Mouse (Mus musculus): ENCODE measurements around the gene Rfxap. TPM values are rescaled to one million over a fixed set of nuclear protein-coding genes. Genes with fewer than 3 reads are reported as not detected.
A peak's percentile ranks its signal among the peaks of the same experiment; 100 is the strongest.

Rfxap gene
- polyA plus RNA-seq (2014; fragmentation: Nextera tagmentation; extraction: Ambion mirVana): 44.4 and 49.5 TPM in 2 replicates

DNA sequence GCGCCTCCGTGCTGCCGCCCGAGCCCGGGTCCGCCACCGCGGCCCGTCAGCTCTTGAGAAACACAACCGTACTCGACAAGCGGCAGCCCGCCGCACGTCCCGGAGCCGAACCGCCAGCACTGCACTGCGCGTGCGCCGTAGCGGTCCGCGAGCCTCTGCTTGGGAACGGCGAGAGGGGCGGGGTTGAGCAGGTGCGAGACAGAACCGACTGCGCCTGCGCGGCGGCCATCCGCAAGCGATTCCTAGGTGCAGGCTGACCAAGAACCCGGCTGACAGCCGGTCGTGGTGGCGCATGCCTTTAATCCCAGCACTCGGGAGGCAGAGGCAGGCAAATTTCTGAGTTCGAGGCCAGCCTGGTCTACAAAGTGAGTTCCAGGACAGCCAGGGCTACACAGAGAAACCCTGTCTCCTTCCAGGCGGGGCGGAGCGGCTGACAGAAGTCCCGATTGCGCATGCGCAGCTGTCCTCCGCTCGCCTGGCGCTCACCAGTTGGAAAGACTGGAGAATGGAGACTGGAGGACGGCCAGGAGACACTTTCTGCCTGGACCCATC lies at the start of gene Rfxap:
Rfxap (minus strand) TSS at position 126 of the 552 bp plus-strand sequence.
- DNase-seq (ENCODE audit: low spot score, missing footprints): peak; percentile 100
- Histone ChIP-seq H3K4me3 (ENCODE audit: low read depth, low read length) (peak within 1 kb of the TSS; percentile 86), H3K4me2 (peak within 1 kb of the TSS; percentile 98), H3K36me3 (ENCODE audit: control insufficient read depth, insufficient read depth, low read length) (peaks cover 9% of the 10 kb centered on the region), H3K9ac (ENCODE audit: low read length) (peak within 1 kb of the TSS; percentile 92), H3K9me3 (ENCODE audit: control insufficient read depth, low read length) (no peaks in the 10 kb centered on the region), H3K4me1 (ENCODE audit: control insufficient read depth, insufficient read depth, low read length) (peaks cover 16% of the 10 kb centered on the region), H3K27me3 (ENCODE audit: control insufficient read depth, insufficient read depth, low read length) (no peaks in the 10 kb centered on the region; the same call in 1 of the 2 replicates), H3K27ac (ENCODE audit: low read depth, low read length) (peak within 1 kb of the TSS; percentile 82)
- peak; percentile 93 for ATAC-seq (ENCODE audit: low FRiP score)
- under 1% methylated on average over 52 of the region's 52 CpGs for WGBS

DNA sequence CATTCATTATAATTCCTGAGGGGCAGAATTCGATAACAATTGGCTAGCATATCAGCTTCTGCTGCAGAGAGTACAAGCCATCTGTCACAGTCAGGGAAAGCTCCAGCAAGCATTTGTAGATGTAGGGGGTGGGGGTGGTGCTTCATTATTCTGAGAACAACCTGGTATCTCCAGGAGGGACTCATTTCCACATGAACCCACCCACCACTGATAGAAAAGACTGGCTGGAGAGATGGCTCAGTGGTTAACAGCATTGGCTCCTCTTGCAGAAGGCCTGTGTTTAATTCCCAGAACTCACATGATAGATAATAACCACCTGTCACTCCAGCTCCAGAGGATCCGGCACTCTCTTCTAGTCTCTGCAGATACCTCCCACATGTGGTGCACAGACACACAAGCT lies 27.8 kb upstream of the Rfxap start:
- H3K27me3 ChIP-seq (ENCODE audit: control insufficient read depth, insufficient read depth, low read length): no peaks in the 10 kb centered on the region

DNA sequence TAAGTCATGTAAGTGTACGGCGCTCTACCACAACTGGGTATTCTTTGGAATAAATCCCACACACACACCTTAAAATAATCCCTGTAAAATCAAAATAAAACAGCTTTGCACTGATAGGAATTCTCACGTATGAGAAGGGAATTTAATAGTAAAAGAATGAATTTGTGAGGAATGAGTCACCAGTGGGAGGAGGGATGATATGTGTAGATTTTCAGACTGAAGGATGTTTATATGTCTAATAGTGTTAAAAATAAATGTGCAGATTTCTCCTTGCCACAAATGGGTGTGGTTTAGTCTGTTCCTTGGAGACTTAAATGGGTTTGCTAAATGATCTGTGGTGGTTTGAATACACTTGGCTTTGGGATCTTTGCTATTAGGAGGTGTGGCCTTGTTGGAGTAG lies 24.9 kb upstream of the Rfxap start:
- Histone ChIP-seq H3K9me3 (ENCODE audit: control insufficient read depth, low read length) (no peaks in the 10 kb centered on the region), H3K27me3 (ENCODE audit: control insufficient read depth, insufficient read depth, low read length) (no peaks in the 10 kb centered on the region), H3K4me2 (no peak overlapping the region), H3K27ac (ENCODE audit: low read depth, low read length) (no peak overlapping the region), H3K36me3 (ENCODE audit: control insufficient read depth, insufficient read depth, low read length) (no peaks in the 10 kb centered on the region), H3K9ac (ENCODE audit: low read length) (no peak overlapping the region), H3K4me3 (ENCODE audit: low read depth, low read length) (no peak overlapping the region), H3K4me1 (ENCODE audit: control insufficient read depth, insufficient read depth, low read length) (no peaks in the 10 kb centered on the region)
- ATAC-seq (ENCODE audit: low FRiP score) (no peak), DNase-seq (ENCODE audit: low spot score, missing footprints) (no peak)
- 88% methylated on average over 3 of the region's 3 CpGs for WGBS

More for the DNA sequence above, 27.8 kb upstream of the Rfxap start:
- Histone ChIP-seq H3K4me2 (no peak overlapping the region), H3K36me3 (ENCODE audit: control insufficient read depth, insufficient read depth, low read length) (no peaks in the 10 kb centered on the region), H3K9ac (ENCODE audit: low read length) (no peak overlapping the region), H3K4me3 (ENCODE audit: low read depth, low read length) (no peak overlapping the region), H3K4me1 (ENCODE audit: control insufficient read depth, insufficient read depth, low read length) (no peaks in the 10 kb centered on the region), H3K27ac (ENCODE audit: low read depth, low read length) (no peak overlapping the region), H3K9me3 (ENCODE audit: control insufficient read depth, low read length) (no peaks in the 10 kb centered on the region)
- DNase-seq (ENCODE audit: low spot score, missing footprints) (no peak), ATAC-seq (ENCODE audit: low FRiP score) (no peak)
- 78% methylated on average over 2 of the region's 2 CpGs for WGBS

DNA sequence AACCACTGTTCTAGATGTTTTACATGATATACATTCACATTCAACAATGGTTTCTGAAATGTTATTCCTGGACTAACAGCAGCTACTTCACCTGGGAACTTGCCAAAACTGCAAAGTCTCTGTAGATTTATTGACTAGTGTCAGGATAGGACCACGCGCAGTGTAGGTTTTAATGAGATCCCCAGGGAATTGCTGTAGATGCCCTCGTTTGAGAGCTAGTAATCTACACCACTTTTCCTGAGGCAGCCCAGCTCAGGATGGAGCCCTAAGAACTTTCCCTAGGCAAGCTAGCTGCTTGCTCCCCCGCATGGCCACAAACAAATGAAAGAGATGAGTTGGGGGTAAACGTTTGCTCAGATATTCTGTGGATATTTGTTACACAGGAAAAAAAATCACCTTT lies 14.9 kb upstream of the Rfxap start:
- 76% methylated on average over 5 of the region's 5 CpGs for WGBS
- no peak overlapping the region for H3K4me3 ChIP-seq (ENCODE audit: low read depth, low read length)
- no peaks in the 10 kb centered on the region for H3K27me3 ChIP-seq (ENCODE audit: control insufficient read depth, insufficient read depth, low read length)
- no peak overlapping the region for H3K9ac ChIP-seq (ENCODE audit: low read length)
- no peak overlapping the region for H3K4me2 ChIP-seq
- no peaks in the 10 kb centered on the region for H3K4me1 ChIP-seq (ENCODE audit: control insufficient read depth, insufficient read depth, low read length)
- no peaks in the 10 kb centered on the region for H3K9me3 ChIP-seq (ENCODE audit: control insufficient read depth, low read length)
- DNase-seq (ENCODE audit: low spot score, missing footprints): no peak
- ATAC-seq (ENCODE audit: low FRiP score): no peak
- no peaks in the 10 kb centered on the region for H3K36me3 ChIP-seq (ENCODE audit: control insufficient read depth, insufficient read depth, low read length)
- H3K27ac ChIP-seq (ENCODE audit: low read depth, low read length): no peak overlapping the region

DNA sequence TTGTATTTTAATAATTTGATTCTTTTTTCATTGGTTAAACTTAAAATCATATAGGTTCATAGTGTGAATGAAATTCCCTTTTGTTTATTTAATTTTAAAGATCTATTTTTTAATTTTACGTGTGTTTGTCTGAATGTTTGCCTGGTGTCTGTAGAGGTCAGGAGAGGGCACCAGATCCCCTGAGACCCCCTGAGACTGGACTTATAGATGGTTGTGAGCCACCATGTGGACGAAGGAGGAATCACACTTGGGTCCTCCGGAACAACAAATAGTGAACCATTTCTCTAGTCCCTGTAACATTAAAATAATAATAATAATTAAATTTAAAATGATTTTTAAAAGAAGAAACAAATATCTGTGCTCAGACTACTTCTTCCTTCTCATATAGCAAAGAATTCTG lies 7.7 kb upstream of the Rfxap start:
- H3K9ac ChIP-seq (ENCODE audit: low read length): no peak overlapping the region
- H3K9me3 ChIP-seq (ENCODE audit: control insufficient read depth, low read length): no peaks in the 10 kb centered on the region
- WGBS: 34% methylated on average over 3 of the region's 3 CpGs
- H3K4me1 ChIP-seq (ENCODE audit: control insufficient read depth, insufficient read depth, low read length): no peaks in the 10 kb centered on the region
- no peaks in the 10 kb centered on the region for H3K27me3 ChIP-seq (ENCODE audit: control insufficient read depth, insufficient read depth, low read length)
- H3K36me3 ChIP-seq (ENCODE audit: control insufficient read depth, insufficient read depth, low read length): no peaks in the 10 kb centered on the region
- H3K27ac ChIP-seq (ENCODE audit: low read depth, low read length): no peak overlapping the region
- ATAC-seq (ENCODE audit: low FRiP score) (peak; percentile 62; the same call in 1 of the 2 replicates), DNase-seq (ENCODE audit: low spot score, missing footprints) (peak; percentile 96)
- H3K4me3 ChIP-seq (ENCODE audit: low read depth, low read length): no peak overlapping the region
- no peak overlapping the region for H3K4me2 ChIP-seq

DNA sequence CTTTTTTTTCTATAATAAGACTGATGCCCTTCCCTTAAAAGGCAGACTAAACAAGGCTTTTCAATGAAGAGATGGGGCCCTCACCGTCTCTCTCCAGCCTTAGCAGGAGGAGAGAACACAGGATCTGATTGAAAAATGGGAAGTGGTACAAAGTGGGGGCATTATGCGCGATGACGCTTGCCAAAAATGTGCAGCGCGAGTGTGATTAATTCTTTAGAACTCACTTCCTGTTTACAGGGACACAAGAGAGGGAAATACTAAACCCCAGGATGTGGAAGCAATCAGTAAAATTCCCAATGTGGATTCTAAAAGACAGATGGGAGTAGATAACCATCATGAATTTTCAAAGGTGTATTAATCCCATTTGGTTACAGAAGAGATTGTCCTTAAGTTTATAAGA lies 7.0 kb upstream of the Rfxap start:
- no peaks in the 10 kb centered on the region for H3K27me3 ChIP-seq (ENCODE audit: control insufficient read depth, insufficient read depth, low read length)

DNA sequence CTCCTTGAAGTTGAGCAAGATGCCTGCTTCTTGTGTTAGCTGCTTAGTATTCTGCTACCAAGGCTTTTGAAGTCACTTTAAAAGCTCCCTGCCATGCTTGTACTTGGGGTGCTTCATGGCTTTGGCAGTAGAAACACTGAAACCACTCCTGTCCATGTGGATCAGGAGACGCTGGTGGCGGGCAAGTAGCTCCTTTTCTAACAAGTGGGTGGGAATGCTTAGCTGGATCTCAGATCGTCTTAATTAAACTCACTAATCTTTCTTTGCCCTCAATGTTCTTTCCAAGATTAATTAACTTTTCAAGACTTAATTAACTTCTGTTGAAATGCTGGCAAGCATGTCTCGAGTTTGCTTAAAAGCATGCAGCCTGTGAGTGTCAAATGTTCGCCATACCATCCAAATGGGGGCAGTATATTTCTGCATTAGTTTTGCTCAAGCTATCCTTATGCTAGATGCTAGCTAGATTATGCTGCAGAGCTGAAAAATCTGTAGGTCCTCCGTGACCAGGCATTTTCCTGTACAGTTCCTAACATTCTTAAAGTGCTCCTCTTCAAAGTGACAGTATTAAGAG lies 5.9 kb upstream of the Rfxap start:
- Histone ChIP-seq H3K4me1 (ENCODE audit: control insufficient read depth, insufficient read depth, low read length) (no peaks in the 10 kb centered on the region), H3K27ac (ENCODE audit: low read depth, low read length) (no peak overlapping the region), H3K27me3 (ENCODE audit: control insufficient read depth, insufficient read depth, low read length) (no peaks in the 10 kb centered on the region; the same call in 1 of the 2 replicates), H3K4me3 (ENCODE audit: low read depth, low read length) (no peak overlapping the region), H3K36me3 (ENCODE audit: control insufficient read depth, insufficient read depth, low read length) (no peaks in the 10 kb centered on the region), H3K9ac (ENCODE audit: low read length) (no peak overlapping the region), H3K9me3 (ENCODE audit: control insufficient read depth, low read length) (no peaks in the 10 kb centered on the region), H3K4me2 (no peak overlapping the region)
- ATAC-seq (ENCODE audit: low FRiP score) (no peak), DNase-seq (ENCODE audit: low spot score, missing footprints) (no peak)
- 67% methylated on average over 6 of the region's 6 CpGs for WGBS

More for the DNA sequence above, 7.0 kb upstream of the Rfxap start:
- H3K27ac ChIP-seq (ENCODE audit: low read depth, low read length): no peak overlapping the region
- no peaks in the 10 kb centered on the region for H3K9me3 ChIP-seq (ENCODE audit: control insufficient read depth, low read length)
- no peaks in the 10 kb centered on the region for H3K4me1 ChIP-seq (ENCODE audit: control insufficient read depth, insufficient read depth, low read length)
- H3K9ac ChIP-seq (ENCODE audit: low read length): no peak overlapping the region
- no peak overlapping the region for H3K4me2 ChIP-seq
- no peak overlapping the region for H3K4me3 ChIP-seq (ENCODE audit: low read depth, low read length)
- WGBS: 89% methylated on average over 6 of the region's 6 CpGs
- DNase-seq (ENCODE audit: low spot score, missing footprints): no peak
- ATAC-seq (ENCODE audit: low FRiP score): no peak
- no peaks in the 10 kb centered on the region for H3K36me3 ChIP-seq (ENCODE audit: control insufficient read depth, insufficient read depth, low read length)

DNA sequence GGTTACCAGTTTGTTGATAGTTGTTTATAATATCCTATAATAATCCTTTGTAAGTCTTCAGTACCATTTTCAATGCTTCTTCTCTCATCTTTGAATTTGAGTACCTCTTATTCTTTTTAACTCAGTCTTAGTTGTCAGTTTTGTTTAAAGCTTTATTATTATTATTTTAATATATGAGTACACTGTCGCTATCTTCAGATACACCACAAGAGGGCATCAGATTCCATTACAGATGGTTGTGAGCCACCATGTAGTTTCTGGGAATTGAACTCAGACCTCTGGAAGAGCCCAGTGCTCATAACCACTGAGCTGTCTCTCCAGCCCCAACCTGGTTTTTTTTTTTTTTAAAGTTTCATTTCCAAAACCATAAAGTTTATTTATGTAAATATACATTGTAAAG lies 4.0 kb upstream of the Rfxap start:
- Histone ChIP-seq H3K27me3 (ENCODE audit: control insufficient read depth, insufficient read depth, low read length) (no peaks in the 10 kb centered on the region; the same call in 1 of the 2 replicates), H3K4me2 (no peak overlapping the region), H3K9ac (ENCODE audit: low read length) (no peak overlapping the region), H3K4me1 (ENCODE audit: control insufficient read depth, insufficient read depth, low read length) (peaks cover 4% of the 10 kb centered on the region; the same call in 1 of the 2 replicates), H3K9me3 (ENCODE audit: control insufficient read depth, low read length) (no peaks in the 10 kb centered on the region), H3K27ac (ENCODE audit: low read depth, low read length) (no peak overlapping the region), H3K4me3 (ENCODE audit: low read depth, low read length) (no peak overlapping the region), H3K36me3 (ENCODE audit: control insufficient read depth, insufficient read depth, low read length) (no peaks in the 10 kb centered on the region)
- ATAC-seq (ENCODE audit: low FRiP score) (no peak), DNase-seq (ENCODE audit: low spot score, missing footprints) (no peak)
- 51% methylated on average over 1 of the region's 1 CpGs for WGBS

DNA sequence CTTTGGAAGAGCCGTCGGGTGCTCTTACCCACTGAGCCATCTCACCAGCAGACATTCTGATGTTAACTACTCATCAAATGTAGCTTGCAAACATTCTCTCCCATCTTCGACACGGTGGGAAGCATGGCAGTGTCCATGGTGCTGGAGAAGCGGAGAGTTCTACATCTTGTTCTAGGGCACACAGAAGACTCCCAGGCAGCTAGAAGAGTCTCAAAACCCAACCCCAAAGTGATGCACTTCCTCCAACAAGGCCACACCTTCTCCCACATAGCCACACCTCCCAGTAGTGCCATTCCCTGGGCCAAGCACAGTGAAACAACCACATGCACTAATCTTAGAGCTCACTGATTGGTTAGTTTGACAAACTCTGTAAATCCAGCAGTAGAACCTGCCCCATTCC lies 1.5 kb upstream of the Rfxap start:
- 76% methylated on average over 5 of the region's 5 CpGs for WGBS
- no peak overlapping the region for H3K9ac ChIP-seq (ENCODE audit: low read length)
- no peaks in the 10 kb centered on the region for H3K9me3 ChIP-seq (ENCODE audit: control insufficient read depth, low read length)
- peaks cover 16% of the 10 kb centered on the region for H3K4me1 ChIP-seq (ENCODE audit: control insufficient read depth, insufficient read depth, low read length)
- ATAC-seq (ENCODE audit: low FRiP score): no peak
- no peaks in the 10 kb centered on the region; the same call in 1 of the 2 replicates for H3K27me3 ChIP-seq (ENCODE audit: control insufficient read depth, insufficient read depth, low read length)
- no peak overlapping the region for H3K27ac ChIP-seq (ENCODE audit: low read depth, low read length)
- H3K36me3 ChIP-seq (ENCODE audit: control insufficient read depth, insufficient read depth, low read length): peaks cover 3% of the 10 kb centered on the region; the same call in 1 of the 2 replicates
- H3K4me3 ChIP-seq (ENCODE audit: low read depth, low read length): no peak overlapping the region
- DNase-seq (ENCODE audit: low spot score, missing footprints): no peak
- no peak overlapping the region for H3K4me2 ChIP-seq

Data from midbrain, embryonic 11.5 days (tissue).